In the genomic region with DNA sequence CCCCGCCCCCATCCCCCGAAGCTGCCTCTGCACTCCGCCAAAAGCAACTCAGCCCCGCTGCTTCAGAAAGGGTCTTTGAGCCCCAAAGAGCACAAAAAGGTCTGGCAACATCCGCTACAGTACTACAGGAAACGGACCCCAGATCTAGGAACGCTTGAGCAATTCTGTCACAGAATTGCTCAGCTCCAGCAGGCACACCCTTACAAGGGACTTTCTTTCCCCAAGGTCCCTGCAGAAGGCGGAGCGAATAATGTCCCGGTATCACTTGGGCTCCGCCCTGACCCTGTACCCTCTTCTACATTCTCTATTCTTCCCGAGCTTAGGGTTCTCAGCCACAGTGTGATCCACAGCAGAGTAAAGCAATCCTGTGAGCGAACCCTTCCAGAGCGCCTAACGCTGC, we compare ENCODE assay signal across 8 mouse cellular contexts. TPM values are rescaled to one million over a fixed set of nuclear protein-coding genes. Genes with fewer than 3 reads are reported as not detected.
A peak's percentile ranks its signal among the peaks of the same experiment; 100 is the strongest.
DNase-seq lines count a peak whose midpoint lies in the region; ATAC-seq and TF ChIP-seq lines count a peak whose summit lies in the region.

No protein-coding gene starts in this region.

- H3K4me1 ChIP-seq in cerebellum, adult 2 months (ENCODE audit: control insufficient read depth, insufficient read depth, low read length): peaks cover 5% of the 10 kb centered on the region; the same call in 1 of the 2 replicates
- no peaks in the 10 kb centered on the region for H3K4me1 ChIP-seq in forebrain, embryonic 14.5 days (ENCODE audit: control insufficient read depth, insufficient read depth, low read length)
- H3K4me1 ChIP-seq in limb, embryonic 11.5 days (ENCODE audit: control insufficient read depth, insufficient read depth, low read length): no peaks in the 10 kb centered on the region
- peaks cover 18% of the 10 kb centered on the region for H3K4me1 ChIP-seq in midbrain, embryonic 16.5 days (ENCODE audit: control insufficient read depth, insufficient read depth, low read length)

- peak overlapping the region; percentile 76 for H3K4me3 ChIP-seq in cerebellum, adult 2 months (replicated peaks; ENCODE audit: insufficient read depth, low read depth, low read length)
- peak overlapping the region; percentile 51 for H3K4me3 ChIP-seq in forebrain, embryonic 14.5 days (ENCODE audit: low read depth, low read length)
- peak overlapping the region; percentile 26 for H3K4me3 ChIP-seq in limb, embryonic 11.5 days (ENCODE audit: low read depth, low read length)
- peak overlapping the region; percentile 58 for H3K4me3 ChIP-seq in midbrain, embryonic 16.5 days (ENCODE audit: low read depth, low read length)

- no peak for TF ChIP-seq CTCF in cerebellum, adult 2 months (IDR thresholded peaks at IDR 0.05; ENCODE audit: borderline replicate concordance, insufficient read depth, low read depth, low read length)

- ATAC-seq in forebrain, embryonic 14.5 days: no peak
- no peak; the same call in 1 of the 2 replicates for ATAC-seq in limb, embryonic 11.5 days (ENCODE audit: insufficient number of reproducible peaks, low FRiP score, low TSS enrichment, low read depth)
- ATAC-seq in midbrain, embryonic 16.5 days: peak; percentile 18

- no peak for TF ChIP-seq POLR2A in cerebellum, adult 2 months (IDR thresholded peaks at IDR 0.05; ENCODE audit: borderline replicate concordance, insufficient read depth, low read length)

- no peak for DNase-seq in cerebellum, adult 2 months
- no peak for DNase-seq in cerebellum, postnatal 36 days
- DNase-seq in 3T3-L1 (ENCODE audit: low read depth, low spot score): peak; percentile 63
- DNase-seq in forebrain, embryonic 14.5 days (ENCODE audit: low spot score): no peak
- DNase-seq in limb, embryonic 11.5 days (ENCODE audit: low spot score): no peak
- no peak for DNase-seq in left cerebral cortex, adult 8-10 months (ENCODE audit: low spot score in 2 of 2)
- DNase-seq in frontal cortex, postnatal 14 days (ENCODE audit: low spot score in 2 of 2): no peak

- H3K9me3 ChIP-seq in forebrain, embryonic 14.5 days (replicated peaks; ENCODE audit: control insufficient read depth, low read length): no peaks in the 10 kb centered on the region
- H3K9me3 ChIP-seq in limb, embryonic 11.5 days (ENCODE audit: control insufficient read depth, low read length): no peaks in the 10 kb centered on the region
- no peaks in the 10 kb centered on the region for H3K9me3 ChIP-seq in midbrain, embryonic 16.5 days (replicated peaks; ENCODE audit: control insufficient read depth, low read length, poor library complexity, severe bottlenecking)

- H3K36me3 ChIP-seq in forebrain, embryonic 14.5 days (ENCODE audit: control insufficient read depth, insufficient read depth, low read length): peaks cover 14% of the 10 kb centered on the region
- H3K36me3 ChIP-seq in limb, embryonic 11.5 days (ENCODE audit: control insufficient read depth, insufficient read depth, low read length): no peaks in the 10 kb centered on the region; the same call in 1 of the 2 replicates
- H3K36me3 ChIP-seq in midbrain, embryonic 16.5 days (ENCODE audit: control insufficient read depth, insufficient read depth, low read length): no peaks in the 10 kb centered on the region

- H3K9ac ChIP-seq in forebrain, embryonic 14.5 days (ENCODE audit: low read length): peak overlapping the region; percentile 48; the same call in 1 of the 2 replicates
- 0 out of 2 replicates have a peak overlapping the region, but pooled peaks have one; percentile 32 for H3K9ac ChIP-seq in limb, embryonic 11.5 days (ENCODE audit: low read length)
- H3K9ac ChIP-seq in midbrain, embryonic 16.5 days (ENCODE audit: low read depth, low read length): peak overlapping the region; percentile 53; the same call in 1 of the 2 replicates

- peak overlapping the region; percentile 49 for H3K4me2 ChIP-seq in forebrain, embryonic 14.5 days (ENCODE audit: low read length)
- peak overlapping the region; percentile 39 for H3K4me2 ChIP-seq in limb, embryonic 11.5 days (ENCODE audit: low read depth, severe bottlenecking)
- peak overlapping the region; percentile 59 for H3K4me2 ChIP-seq in midbrain, embryonic 16.5 days (ENCODE audit: low read length)

- no peak overlapping the region for H3K27ac ChIP-seq in cerebellum, adult 2 months (ENCODE audit: insufficient read depth, low read length)
- 0 out of 2 replicates have a peak overlapping the region, but pooled peaks have one; percentile 35 for H3K27ac ChIP-seq in forebrain, embryonic 14.5 days (ENCODE audit: low read depth, low read length)
- 0 out of 2 replicates have a peak overlapping the region, but pooled peaks have one; percentile 25 for H3K27ac ChIP-seq in limb, embryonic 11.5 days (replicated peaks; ENCODE audit: low read depth, low read length)
- peak overlapping the region; percentile 73 for H3K27ac ChIP-seq in midbrain, embryonic 16.5 days (ENCODE audit: low read length)

- WGBS in cerebellum, adult 2 months: 4% methylated on average over 15 of the region's 15 CpGs
- WGBS in forebrain, embryonic 14.5 days: 28% methylated on average over 15 of the region's 15 CpGs
- WGBS in limb, embryonic 11.5 days: 15% methylated on average over 14 of the region's 15 CpGs
- 26% methylated on average over 15 of the region's 15 CpGs for WGBS in midbrain, embryonic 16.5 days

- H3K27me3 ChIP-seq in cerebellum, adult 2 months (ENCODE audit: control insufficient read depth, insufficient read depth, low read length): no peaks in the 10 kb centered on the region
- no peaks in the 10 kb centered on the region for H3K27me3 ChIP-seq in forebrain, embryonic 14.5 days (replicated peaks; ENCODE audit: control insufficient read depth, insufficient read depth, low read length)
- H3K27me3 ChIP-seq in limb, embryonic 11.5 days (ENCODE audit: control insufficient read depth, insufficient read depth, low read length): no peaks in the 10 kb centered on the region
- H3K27me3 ChIP-seq in midbrain, embryonic 16.5 days (ENCODE audit: control insufficient read depth, insufficient read depth, low read depth, low read length): no peaks in the 10 kb centered on the region

RNA-seq across cellular contexts. Expression of a gene that starts 2.9 kb away (rescaled TPM):
- 141 and 162 TPM in 2 replicates for polyA plus RNA-seq in cerebellum, adult 2 months (2012; rRNA removed)
- polyA plus RNA-seq in forebrain, embryonic 14.5 days (2014; fragmentation: Nextera tagmentation; extraction: Ambion mirVana): 88.1 and 103 TPM in 2 replicates
- polyA plus RNA-seq in limb, embryonic 11.5 days (2014; fragmentation: Nextera tagmentation; extraction: Ambion mirVana): 281 and 303 TPM in 2 replicates
- 84.6 and 88.4 TPM in 2 replicates for polyA plus RNA-seq in midbrain, embryonic 16.5 days (2015; fragmentation: Nextera tagmentation; extraction: Ambion mirVana)
- total RNA-seq in left cerebral cortex, adult 8-10 months (2022): 10 to 100 TPM; 48.4 to 70.4 (median 61.4) TPM

RNA-seq across cellular contexts. Expression of a gene that starts 7.8 kb away (rescaled TPM):
- polyA plus RNA-seq in cerebellum, adult 2 months (2012; rRNA removed): 49.0 and 53.6 TPM in 2 replicates
- 26.1 and 37.9 TPM in 2 replicates for polyA plus RNA-seq in forebrain, embryonic 14.5 days (2014; fragmentation: Nextera tagmentation; extraction: Ambion mirVana)
- 34.9 and 38.2 TPM in 2 replicates for polyA plus RNA-seq in limb, embryonic 11.5 days (2014; fragmentation: Nextera tagmentation; extraction: Ambion mirVana)
- polyA plus RNA-seq in midbrain, embryonic 16.5 days (2015; fragmentation: Nextera tagmentation; extraction: Ambion mirVana): 12.8 and 13.5 TPM in 2 replicates
- 10 to 100 TPM; 33.5 to 39.5 (median 38.8) TPM for total RNA-seq in left cerebral cortex, adult 8-10 months (2022)

RNA-seq across cellular contexts. Expression of a gene that starts 23.9 kb away (rescaled TPM):
- polyA plus RNA-seq in cerebellum, adult 2 months (2012; rRNA removed): 511 and 570 TPM in 2 replicates
- polyA plus RNA-seq in forebrain, embryonic 14.5 days (2014; fragmentation: Nextera tagmentation; extraction: Ambion mirVana): 528 and 677 TPM in 2 replicates
- 867 and 882 TPM in 2 replicates for polyA plus RNA-seq in limb, embryonic 11.5 days (2014; fragmentation: Nextera tagmentation; extraction: Ambion mirVana)
- 454 and 460 TPM in 2 replicates for polyA plus RNA-seq in midbrain, embryonic 16.5 days (2015; fragmentation: Nextera tagmentation; extraction: Ambion mirVana)
- total RNA-seq in left cerebral cortex, adult 8-10 months (2022): 100 to 1,000 TPM; 134 to 270 (median 185) TPM

RNA-seq across cellular contexts. Expression of a gene that starts 35.0 kb away (rescaled TPM):
- polyA plus RNA-seq in cerebellum, adult 2 months (2012; rRNA removed): 99.4 and 100 TPM in 2 replicates
- polyA plus RNA-seq in forebrain, embryonic 14.5 days (2014; fragmentation: Nextera tagmentation; extraction: Ambion mirVana): 60.2 and 65.0 TPM in 2 replicates
- polyA plus RNA-seq in limb, embryonic 11.5 days (2014; fragmentation: Nextera tagmentation; extraction: Ambion mirVana): 63.1 and 72.0 TPM in 2 replicates
- 79.8 and 81.3 TPM in 2 replicates for polyA plus RNA-seq in midbrain, embryonic 16.5 days (2015; fragmentation: Nextera tagmentation; extraction: Ambion mirVana)
- 10 to 100 TPM; 60.9 to 67.1 (median 63.8) TPM for total RNA-seq in left cerebral cortex, adult 8-10 months (2022)

RNA-seq across cellular contexts. Expression of a gene that starts 35.4 kb away (rescaled TPM):
- 6.4 and 7.5 TPM in 2 replicates for polyA plus RNA-seq in cerebellum, adult 2 months (2012; rRNA removed)
- 2.9 and 3.1 TPM in 2 replicates for polyA plus RNA-seq in forebrain, embryonic 14.5 days (2014; fragmentation: Nextera tagmentation; extraction: Ambion mirVana)
- 5.4 and 5.8 TPM in 2 replicates for polyA plus RNA-seq in limb, embryonic 11.5 days (2014; fragmentation: Nextera tagmentation; extraction: Ambion mirVana)
- 2.8 and 4.3 TPM in 2 replicates for polyA plus RNA-seq in midbrain, embryonic 16.5 days (2015; fragmentation: Nextera tagmentation; extraction: Ambion mirVana)
- 1 to 10 TPM; 1.8 to 5.0 (median 3.1) TPM for total RNA-seq in left cerebral cortex, adult 8-10 months (2022)

Comparison
In these comparisons a context has a peak if more than half of its experiments do, and no peak if none do; other contexts are left out.
1. H3K4me3 ChIP-seq: peak in every context shown above with its lines; median percentile 76 in cerebellum, adult 2 months; 58 in midbrain, embryonic 16.5 days; 51 in forebrain, embryonic 14.5 days; 26 in limb, embryonic 11.5 days.